Mouse (Mus musculus) heart, postnatal 0 days (tissue): ENCODE measurements at regions not wholly inside any gene's neighbourhood (a gene's known extent, or its start where the extent isn't known, plus 50 kb on each side); places are given as distances from the start of the nearest gene placed in this dataset.

ENCODE experiments used
- ATAC-seq: fragments of 200-750 bp; cut with Nextera tagmentation; 2 replicates; pipeline ENCODE4 v1.8.0; 2017; ENCODE audit warnings: low read depth, moderate number of reproducible peaks, moderate library complexity; ENCODE audit not compliant: insufficient read depth
- DNase-seq: peaks from one replicate; pipeline ENCODE4 v3.0.0-alpha.2; 2016; ENCODE audit warnings: low spot score
- H3K27ac ChIP-seq: fragments of 300-500 bp; sonication (generic); 2 replicates; pipeline ENCODE4 v1.5.1; 2014; ENCODE audit warnings: low read depth, mild to moderate bottlenecking
- H3K27me3 ChIP-seq: fragments of 300-500 bp; sonication (generic); 2 replicates; pipeline ENCODE4 v1.6.1; 2014; ENCODE audit warnings: low read length, mixed read lengths; ENCODE audit not compliant: control insufficient read depth, insufficient read depth
- H3K36me3 ChIP-seq: fragments of 300-500 bp; sonication (generic); replicated peaks from 2 replicates; pipeline ENCODE4 v1.6.1; 2014; ENCODE audit warnings: low read length, mixed read lengths; ENCODE audit not compliant: control insufficient read depth, insufficient read depth
- H3K4me1 ChIP-seq: fragments of 300-500 bp; sonication (generic); 2 replicates; pipeline ENCODE4 v1.6.1; 2014; ENCODE audit warnings: antibody characterized with exemption; ENCODE audit not compliant: control insufficient read depth, insufficient read depth
- H3K4me2 ChIP-seq: fragments of 300-500 bp; sonication (generic); 2 replicates; pipeline ENCODE4 v1.6.1; 2014; ENCODE audit warnings: low read depth, mild to moderate bottlenecking, low read length, moderate library complexity
- H3K4me3 ChIP-seq: fragments of 300-500 bp; sonication (generic); 2 replicates; pipeline ENCODE4 v1.5.1; 2014; ENCODE audit warnings: low read depth, low read length
- H3K9ac ChIP-seq: fragments of 300-500 bp; sonication (generic); replicated peaks from 2 replicates; pipeline ENCODE4 v1.6.1; 2014; ENCODE audit warnings: low read depth, low read length, mixed read lengths
- H3K9me3 ChIP-seq: fragments of 300-500 bp; sonication (generic); replicated peaks from 2 replicates; pipeline ENCODE4 v1.6.1; 2016; ENCODE audit warnings: low read length; ENCODE audit not compliant: control insufficient read depth
- CTCF ChIP-seq: IDR thresholded peaks from 2 replicates; pipeline ENCODE4 v1.5.1; 2016; ENCODE audit warnings: antibody characterized with exemption, control low read depth, low read depth
- EP300 ChIP-seq: IDR thresholded peaks from 2 replicates; pipeline ENCODE4 v1.6.1; 2016; ENCODE audit warnings: antibody characterized with exemption, low read depth
- whole genome bisulfite sequencing: fragments of 180-500 bp; shearing (Covaris S2); extraction: QIAGEN DNeasy Blood & Tissue Kit; methylation state at CpG from one replicate; pipeline ENCODE4 v1.1.7; 2014; 5-methylcytosine and 5-hydroxymethylcytosine counted together

DNA sequence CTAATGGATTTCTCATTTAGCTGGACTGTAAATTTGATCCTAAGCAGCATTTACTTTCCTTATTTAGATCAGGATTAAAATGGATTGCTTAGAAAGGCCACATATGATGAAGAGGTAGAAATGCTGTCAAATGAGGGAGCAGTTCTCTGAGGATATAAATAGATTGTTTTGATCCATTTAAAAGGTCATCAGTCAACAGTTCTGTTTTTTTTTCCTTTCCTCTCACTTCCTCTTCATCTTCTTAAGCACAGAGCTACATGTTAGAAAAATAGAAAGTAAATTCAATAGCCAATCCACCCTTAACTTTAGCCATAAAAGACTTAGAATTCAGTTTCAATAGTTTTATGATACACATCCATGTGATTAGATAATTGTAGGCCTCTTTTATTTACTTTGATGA, 971.5 kb upstream of the Cited2 start:
- Histone ChIP-seq H3K4me1 (no peaks in the 10 kb centered on the region), H3K27me3 (no peaks in the 10 kb centered on the region), H3K9me3 (no peaks in the 10 kb centered on the region), H3K27ac (no peak overlapping the region), H3K36me3 (no peaks in the 10 kb centered on the region), H3K4me2 (no peak overlapping the region), H3K9ac (no peak overlapping the region), H3K4me3 (no peak overlapping the region)
- TF ChIP-seq CTCF (no peak), EP300 (no peak)
- ATAC-seq: no peak
- DNase-seq: no peak

DNA sequence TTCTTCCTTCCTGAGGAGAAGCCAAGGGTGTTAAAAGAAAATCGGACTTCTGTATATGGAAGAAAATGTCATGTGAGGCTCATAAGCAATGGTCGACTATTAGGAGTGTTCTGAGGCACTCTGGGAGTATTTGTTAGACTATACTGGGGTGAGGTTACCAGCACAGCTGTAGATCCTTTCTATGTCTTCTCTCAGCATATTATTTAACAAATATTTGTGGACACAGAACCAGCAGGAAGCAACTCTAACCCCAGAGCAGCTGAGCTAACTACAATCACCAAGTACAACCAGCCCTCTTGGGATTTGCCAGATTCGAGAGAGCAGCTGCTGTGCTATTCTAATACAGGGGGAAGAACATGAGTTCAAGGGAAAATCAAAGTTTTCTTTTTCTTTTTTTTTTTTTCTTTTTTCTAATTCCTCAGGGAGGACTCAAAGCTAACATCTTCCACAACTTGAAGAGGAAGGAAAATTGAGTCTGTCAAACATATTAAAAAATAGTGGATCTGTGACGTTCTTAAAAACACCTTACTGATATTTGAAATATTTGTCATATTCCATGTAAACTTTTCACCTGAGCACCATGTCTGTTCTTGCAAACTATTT, 933.3 kb upstream of the Cited2 start:
- Histone ChIP-seq H3K27ac (no peak overlapping the region), H3K9ac (no peak overlapping the region), H3K4me3 (no peak overlapping the region), H3K4me2 (no peak overlapping the region), H3K9me3 (no peaks in the 10 kb centered on the region), H3K4me1 (no peaks in the 10 kb centered on the region), H3K36me3 (no peaks in the 10 kb centered on the region), H3K27me3 (no peaks in the 10 kb centered on the region)
- 58% methylated on average over 4 of the region's 4 CpGs for WGBS
- TF ChIP-seq CTCF (no peak), EP300 (no peak)
- DNase-seq (peak; percentile 6), ATAC-seq (peak; percentile 36)

DNA sequence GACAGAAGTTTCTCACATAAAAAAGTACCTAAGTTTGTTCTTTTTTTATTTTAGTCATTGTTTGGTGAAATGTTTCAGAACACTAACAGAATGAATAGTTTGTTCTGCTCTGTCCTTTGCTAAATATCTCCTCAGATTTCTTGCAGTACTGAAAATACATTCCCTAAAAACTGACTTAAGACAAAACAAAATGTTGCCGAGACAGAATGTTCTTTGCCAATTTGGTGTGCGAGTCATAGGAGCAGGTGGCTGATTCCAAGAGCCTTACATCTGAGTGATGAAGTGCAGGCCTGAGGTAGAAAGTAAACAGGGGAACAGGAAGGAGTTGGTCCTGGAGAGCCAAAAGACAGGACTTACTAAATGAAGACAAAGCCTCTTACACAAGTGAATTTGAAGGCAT, 919.0 kb upstream of the Cited2 start:
- H3K27ac ChIP-seq: no peak overlapping the region
- no peak overlapping the region for H3K4me3 ChIP-seq
- H3K4me2 ChIP-seq: no peak overlapping the region
- WGBS: 48% methylated on average over 2 of the region's 2 CpGs
- H3K27me3 ChIP-seq: no peaks in the 10 kb centered on the region
- no peaks in the 10 kb centered on the region for H3K4me1 ChIP-seq
- TF ChIP-seq CTCF (no peak), EP300 (no peak)
- H3K9ac ChIP-seq: no peak overlapping the region
- ATAC-seq: no peak
- no peaks in the 10 kb centered on the region for H3K9me3 ChIP-seq
- DNase-seq: no peak
- no peaks in the 10 kb centered on the region for H3K36me3 ChIP-seq

DNA sequence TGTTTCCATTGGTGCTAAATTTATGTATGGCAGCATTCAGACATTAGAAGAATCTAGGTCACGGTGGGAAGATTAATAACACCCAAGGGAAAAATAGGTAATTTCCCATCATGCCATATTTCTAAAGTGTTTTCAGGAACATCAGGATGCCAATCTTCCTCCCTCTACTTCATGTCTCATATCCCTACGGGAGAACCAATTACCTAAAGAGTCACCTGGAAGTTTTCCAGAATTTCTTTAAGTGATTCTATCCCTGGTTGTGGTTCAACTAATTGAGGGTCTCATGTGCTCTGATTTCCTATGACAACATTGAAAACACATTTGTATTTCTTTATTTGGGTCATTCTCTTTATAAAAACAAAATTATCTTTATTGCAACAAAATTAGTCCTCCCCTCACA, 912.3 kb upstream of the Cited2 start:
- Histone ChIP-seq H3K4me3 (no peak overlapping the region), H3K9ac (no peak overlapping the region), H3K4me2 (no peak overlapping the region), H3K9me3 (no peaks in the 10 kb centered on the region), H3K36me3 (no peaks in the 10 kb centered on the region), H3K27ac (no peak overlapping the region), H3K4me1 (no peaks in the 10 kb centered on the region), H3K27me3 (no peaks in the 10 kb centered on the region)
- DNase-seq (no peak), ATAC-seq (no peak)
- TF ChIP-seq CTCF: no peak
- TF ChIP-seq EP300: no peak
- 61% methylated on average over 2 of the region's 2 CpGs for WGBS

DNA sequence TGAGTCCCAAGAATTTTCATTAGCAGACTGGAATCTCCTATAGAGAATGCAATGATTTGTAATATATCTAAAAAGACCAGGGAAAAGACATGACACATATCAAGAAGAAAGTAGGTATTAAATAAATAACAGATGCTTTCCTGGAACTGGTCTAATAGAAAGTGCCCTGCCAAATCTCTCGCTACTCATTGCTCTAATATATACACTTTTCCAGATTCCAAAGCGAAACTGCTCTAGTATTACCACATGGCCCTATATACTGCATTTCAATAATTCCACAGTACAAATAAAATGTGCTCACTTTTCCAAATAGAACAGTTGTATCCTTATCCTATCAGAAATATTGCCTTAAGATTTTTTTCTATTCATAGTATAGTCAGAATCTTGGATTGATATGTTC, 909.0 kb upstream of the Cited2 start:
- Histone ChIP-seq H3K9me3 (no peaks in the 10 kb centered on the region), H3K27ac (no peak overlapping the region), H3K4me2 (no peak overlapping the region), H3K36me3 (no peaks in the 10 kb centered on the region), H3K4me3 (no peak overlapping the region), H3K4me1 (no peaks in the 10 kb centered on the region), H3K27me3 (no peaks in the 10 kb centered on the region), H3K9ac (no peak overlapping the region)
- TF ChIP-seq CTCF (no peak), EP300 (no peak)
- WGBS: 87% methylated on average over 2 of the region's 2 CpGs
- DNase-seq: no peak
- no peak for ATAC-seq

DNA sequence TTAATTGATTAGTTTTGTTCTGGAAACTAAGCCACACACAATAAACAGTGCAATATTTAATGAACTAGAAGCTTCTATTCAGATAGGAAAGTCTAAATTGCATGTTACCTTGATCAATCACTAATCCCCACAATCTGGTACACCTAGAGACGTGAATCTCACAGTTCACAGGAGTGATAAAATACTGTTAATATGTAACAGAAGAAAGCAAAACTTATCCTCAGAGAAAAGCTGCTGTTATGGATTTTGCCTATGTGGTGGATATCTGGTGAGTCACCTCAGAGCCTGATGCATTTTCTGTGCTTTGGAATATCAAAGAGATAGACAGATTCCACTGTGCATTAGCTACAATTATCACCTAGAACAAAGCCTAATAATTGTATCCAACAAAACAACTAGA, 861.5 kb upstream of the Cited2 start:
- H3K4me3 ChIP-seq: no peak overlapping the region
- ATAC-seq: no peak
- H3K27me3 ChIP-seq: no peaks in the 10 kb centered on the region

More for the DNA sequence above, 861.5 kb upstream of the Cited2 start:
- no peak for DNase-seq
- Histone ChIP-seq H3K4me1 (no peaks in the 10 kb centered on the region), H3K4me2 (no peak overlapping the region), H3K27ac (no peak overlapping the region), H3K36me3 (no peaks in the 10 kb centered on the region), H3K9me3 (no peaks in the 10 kb centered on the region), H3K9ac (no peak overlapping the region)
- 85% methylated on average over 1 of the region's 1 CpGs for WGBS
- no peak for TF ChIP-seq CTCF
- no peak for TF ChIP-seq EP300
